Mouse (Mus musculus) heart, adult 2 months (tissue): ENCODE data around the gene Ubac2. TPM values are rescaled to one million over a fixed set of nuclear protein-coding genes. Genes with fewer than 3 reads are reported as not detected.
A peak's percentile ranks its signal among the peaks of the same experiment; 100 is the strongest.

Experiments used
- DNase-seq, 2 experiments: peaks; one replicate each; pipeline ENCODE4 v3.0.0; 2021
- H3K27ac ChIP-seq: fragments of 200-600 bp; 2 replicates; pipeline ENCODE4 v1.8.1; 2022
- H3K27me3 ChIP-seq: fragments of 200-500 bp; 2 replicates; pipeline ENCODE4 v1.6.1; 2012; ENCODE audit warnings: mild to moderate bottlenecking, low read length, inconsistent platforms, mixed read lengths; ENCODE audit not compliant: control insufficient read depth, insufficient read depth
- H3K36me3 ChIP-seq: fragments of 200-500 bp; 2 replicates; pipeline ENCODE4 v1.6.1; 2012; ENCODE audit warnings: low read length, inconsistent platforms; ENCODE audit not compliant: control insufficient read depth, insufficient read depth
- H3K4me1 ChIP-seq: fragments of 200-500 bp; 2 replicates; pipeline ENCODE4 v1.6.1; 2011; ENCODE audit warnings: low read length; ENCODE audit not compliant: control insufficient read depth, insufficient read depth
- H3K4me3 ChIP-seq: fragments of 200-600 bp; 2 replicates; pipeline ENCODE4 v1.8.1; 2022
- H3K79me2 ChIP-seq: fragments of 200-500 bp; replicated peaks from 2 replicates; pipeline ENCODE4 v1.6.1; 2012; ENCODE audit warnings: mild to moderate bottlenecking, inconsistent platforms, low read length, moderate library complexity, mixed read lengths; ENCODE audit not compliant: control insufficient read depth, insufficient read depth
- H3K9ac ChIP-seq: fragments of 200-500 bp; 2 replicates; pipeline ENCODE4 v1.6.1; 2012; ENCODE audit warnings: low read depth, mild to moderate bottlenecking, control low read depth, inconsistent platforms, low read length, mixed read lengths
- CTCF ChIP-seq: fragments of 200-600 bp; IDR thresholded peaks from 2 replicates; pipeline ENCODE4 v1.8.1; 2022; ENCODE audit warnings: antibody characterized with exemption, mild to moderate bottlenecking, moderate library complexity
- EP300 ChIP-seq: fragments of 200-500 bp; IDR thresholded peaks from 2 replicates; pipeline ENCODE4 v1.6.1; 2011; ENCODE audit warnings: low read depth, low read length, control low read depth; ENCODE audit not compliant: insufficient read depth
- POLR2A ChIP-seq: fragments of 200-500 bp; IDR thresholded peaks from 2 replicates; pipeline ENCODE4 v1.6.1; 2011; ENCODE audit warnings: mild to moderate bottlenecking, low read depth, low read length, control low read depth; ENCODE audit not compliant: insufficient read depth
- WGBS: fragments of 180-500 bp; shearing (Covaris S2); methylation state at CpG from one replicate; pipeline ENCODE4 v1.1.7; 2018; 5-methylcytosine and 5-hydroxymethylcytosine counted together
- intact Hi-C: fragments of 180-260 bp; cut with DNase I; formaldehyde crosslinking; loops from one replicate; pipeline ENCODE4 v1.15.1; 2025
- long read RNA-seq: library from polyadenylated mRNA; stranded (forward); transcript quantifications from one replicate; pipeline ENCODE4 v2.0.0, GENCODE M21; 2021
- polyA plus RNA-seq: library from polyadenylated mRNA; depleted of rRNA; stranded (reverse); fragments of >200 nt; gene quantifications from 2 replicates; pipeline ENCODE4 v1.2.3, GENCODE M21; 2012; rRNA removed
- total RNA-seq, 2 experiments: library from RNA; stranded (reverse); gene quantifications; 2 replicates each; pipeline ENCODE4 v1.2.3; 2021

Ubac2 gene
- total RNA-seq (10 to 100 TPM; 30.4 to 31.9 TPM), polyA plus RNA-seq (37.0 and 43.9 TPM in 2 replicates)
- long read RNA-seq, transcript Ubac2-201 (9 exons, 2,139 nt) = major isoform, 57 of 66 reads
- long read RNA-seq, partial matches to known transcripts = 1 of 66 reads
- long read RNA-seq, other reads (novel, unspliced or antisense) = 8 of 66 reads

DNA sequence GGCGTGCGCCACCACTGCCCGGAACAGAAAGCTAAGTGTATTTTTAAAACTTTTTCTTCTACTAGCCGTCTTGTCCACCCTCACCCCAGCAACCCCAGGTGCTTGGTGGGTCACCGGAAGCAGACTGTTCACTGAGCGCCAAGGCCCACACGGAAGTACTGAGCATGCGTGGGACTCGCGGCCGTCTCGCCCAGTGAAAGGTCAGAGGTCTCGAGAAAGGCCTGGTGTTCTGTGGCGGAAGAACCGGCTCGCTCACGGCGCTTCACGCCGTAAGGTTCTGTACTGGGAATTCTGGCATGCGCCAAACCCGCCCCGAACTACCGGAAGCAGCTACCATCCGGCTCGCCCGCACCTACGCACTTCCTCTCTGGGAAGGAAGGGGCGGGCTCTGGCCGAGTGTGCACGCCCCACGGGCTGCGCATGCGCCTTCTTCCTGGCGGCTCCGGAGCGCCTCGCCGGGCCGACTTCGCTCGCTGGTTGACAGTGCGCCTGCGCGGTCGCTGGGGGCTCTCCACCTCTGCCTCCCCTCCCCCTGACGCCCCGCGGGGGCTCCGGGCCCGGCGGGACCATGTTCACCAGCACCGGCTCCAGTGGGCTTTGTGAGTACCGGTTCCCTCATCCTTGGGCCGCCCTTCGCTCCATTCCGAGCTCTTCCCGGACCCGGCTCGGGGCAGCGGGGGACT is at the start of gene Ubac2:
Gene Ubac2 (plus strand): TSS at position 445 of the 683 bp plus-strand sequence.
- Histone ChIP-seq H3K27me3 (no peaks in the 10 kb centered on the region), H3K36me3 (no peaks in the 10 kb centered on the region), H3K4me3 (peak within 1 kb of the TSS; percentile 98), H3K4me1 (no peaks in the 10 kb centered on the region), H3K9ac (peak within 1 kb of the TSS; percentile 92), H3K27ac (peak within 1 kb of the TSS; percentile 96), H3K79me2 (peaks cover 4% of the 10 kb centered on the region)
- under 1% methylated on average over 61 of the region's 61 CpGs for WGBS
- TF ChIP-seq CTCF (peak; percentile 21; the same call in 1 of the 2 replicates), POLR2A (peak; percentile 90), EP300 (peak; percentile 92)
- DNase-seq = peak; percentile 99
- intact Hi-C loops = loop anchor here (5.0 kb wide), 2 partner anchors 81 to 229 kb away; partner anchors contain the start of genes Dock9 and Tm9sf2

DNA sequence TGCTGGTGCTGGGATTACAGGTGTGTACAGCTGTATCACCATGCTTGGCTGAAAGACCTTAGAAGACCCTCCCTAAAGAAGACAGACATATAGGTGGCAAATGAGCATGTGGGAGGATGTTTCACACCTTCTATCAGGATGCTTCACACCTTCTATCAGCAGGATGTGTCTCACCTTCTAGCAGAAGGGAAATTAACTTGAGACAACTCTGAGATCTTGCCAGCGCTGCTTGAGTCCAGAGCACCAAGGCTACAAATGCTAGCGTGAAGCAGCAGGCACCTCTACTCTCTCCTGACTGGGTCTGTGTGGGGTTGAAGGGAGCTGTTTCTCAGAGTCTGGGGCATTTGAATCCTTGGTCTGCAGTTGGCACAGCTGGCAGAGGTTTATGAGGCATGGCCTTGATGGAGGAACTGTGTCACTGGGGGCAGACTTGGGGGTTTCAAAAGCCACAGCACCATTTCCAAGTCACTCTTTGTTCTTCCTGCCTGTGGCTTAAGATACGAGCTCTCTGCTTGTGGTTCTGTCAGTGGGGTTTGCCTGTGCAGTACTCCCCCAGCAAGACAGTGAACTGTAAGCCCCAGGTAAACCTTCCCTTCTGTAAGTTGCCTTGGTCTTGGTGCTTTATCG is 48.5 kb upstream of the Ubac2 start:
- 86% methylated on average over 4 of the region's 4 CpGs for WGBS

DNA sequence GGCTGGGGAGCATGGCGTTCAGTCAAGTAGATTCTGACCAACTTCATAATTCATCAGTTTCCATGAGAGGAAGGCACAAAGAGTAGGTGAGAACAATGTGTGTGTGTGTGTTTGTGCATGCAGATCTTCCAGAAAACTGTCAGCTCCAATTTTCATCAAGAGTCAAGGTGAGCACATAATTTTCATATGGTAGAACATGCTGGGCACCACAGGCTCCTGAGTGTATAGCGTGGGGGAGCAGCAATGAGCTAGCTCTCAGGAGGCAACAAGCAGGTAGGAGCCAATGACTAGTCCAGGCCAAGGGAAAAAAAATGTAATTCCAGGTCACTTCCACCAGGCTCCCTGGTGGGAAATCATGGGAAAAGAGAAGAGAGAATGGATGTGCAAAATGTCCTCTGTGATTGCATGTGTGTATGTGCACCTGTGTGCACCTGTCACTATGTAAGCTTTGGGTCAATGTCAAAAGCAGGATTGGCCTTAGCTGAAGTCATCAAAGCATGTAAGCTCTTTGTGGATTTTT is 45.4 kb upstream of the Ubac2 start:
- H3K79me2 ChIP-seq = no peaks in the 10 kb centered on the region

More for the DNA sequence above, 48.5 kb upstream of the Ubac2 start:
- no peak for DNase-seq
- Histone ChIP-seq H3K36me3 (no peaks in the 10 kb centered on the region), H3K79me2 (no peaks in the 10 kb centered on the region), H3K27ac (no peak overlapping the region), H3K4me1 (peaks cover 7% of the 10 kb centered on the region), H3K27me3 (no peaks in the 10 kb centered on the region), H3K9ac (no peak overlapping the region), H3K4me3 (no peak overlapping the region)
- TF ChIP-seq POLR2A (no peak), CTCF (no peak), EP300 (no peak)
- intact Hi-C loops = no loop called here

DNA sequence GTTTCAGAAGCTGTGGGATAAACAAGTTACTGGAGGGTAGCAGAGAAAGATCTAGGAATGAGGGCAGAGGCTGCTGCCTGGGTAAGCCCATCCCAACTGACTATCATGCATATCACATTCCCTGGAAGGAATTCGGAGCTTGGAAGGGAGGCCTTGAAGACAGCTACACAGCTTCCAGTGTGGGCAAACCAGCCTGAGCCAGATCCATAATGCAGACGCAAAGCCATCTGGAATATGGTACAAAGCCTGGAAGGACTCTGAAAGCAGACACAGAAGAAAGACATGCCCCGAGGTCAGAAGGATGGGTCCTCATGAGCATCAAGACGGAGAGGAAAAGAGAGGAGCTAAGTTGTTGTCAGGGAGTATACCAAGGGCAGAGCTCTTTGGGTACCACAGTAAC is 40.3 kb upstream of the Ubac2 start:
- Histone ChIP-seq H3K9ac (no peak overlapping the region), H3K4me3 (no peak overlapping the region), H3K4me1 (no peaks in the 10 kb centered on the region), H3K79me2 (no peaks in the 10 kb centered on the region), H3K27me3 (peaks cover 1% of the 10 kb centered on the region; the same call in 1 of the 2 replicates), H3K36me3 (no peaks in the 10 kb centered on the region), H3K27ac (no peak overlapping the region)
- intact Hi-C loops = no loop called here
- no peak for TF ChIP-seq CTCF
- TF ChIP-seq POLR2A = no peak
- TF ChIP-seq EP300 = no peak
- no peak for DNase-seq
- WGBS = 79% methylated on average over 4 of the region's 4 CpGs

More for the DNA sequence above, 45.4 kb upstream of the Ubac2 start:
- Histone ChIP-seq H3K4me3 (no peak overlapping the region), H3K4me1 (no peaks in the 10 kb centered on the region), H3K27me3 (no peaks in the 10 kb centered on the region), H3K9ac (no peak overlapping the region), H3K27ac (no peak overlapping the region), H3K36me3 (no peaks in the 10 kb centered on the region)
- WGBS = 88% methylated on average over 2 of the region's 2 CpGs
- no peak for TF ChIP-seq CTCF
- intact Hi-C loops = no loop called here
- DNase-seq = no peak

DNA sequence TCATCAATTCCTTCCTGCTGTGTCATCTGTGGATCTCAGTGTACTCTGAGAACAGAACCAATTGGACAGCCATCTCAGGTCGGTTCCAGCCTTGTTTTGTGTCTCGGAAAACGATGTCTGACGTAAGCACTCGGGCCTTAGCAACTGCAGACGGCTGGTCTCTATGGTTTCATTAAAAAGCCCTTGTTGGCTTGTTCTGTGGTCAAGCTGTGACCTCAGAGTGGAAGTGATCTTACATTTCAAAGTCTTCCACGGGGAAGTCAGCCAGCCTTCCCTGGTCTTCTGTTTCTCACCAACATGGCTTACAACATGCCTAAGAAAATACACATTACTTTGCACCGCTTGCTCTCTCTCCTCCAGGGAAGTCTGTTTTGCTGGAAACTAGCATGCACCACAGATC is 38.2 kb upstream of the Ubac2 start:
- H3K4me1 ChIP-seq = no peaks in the 10 kb centered on the region
- H3K9ac ChIP-seq = no peak overlapping the region
- TF ChIP-seq CTCF (no peak), EP300 (no peak), POLR2A (no peak)
- intact Hi-C loops = no loop called here
- WGBS = 83% methylated on average over 8 of the region's 8 CpGs
- no peaks in the 10 kb centered on the region for H3K79me2 ChIP-seq
- no peak overlapping the region for H3K4me3 ChIP-seq
- peaks cover 1% of the 10 kb centered on the region; the same call in 1 of the 2 replicates for H3K27me3 ChIP-seq
- no peak overlapping the region for H3K27ac ChIP-seq
- H3K36me3 ChIP-seq = no peaks in the 10 kb centered on the region
- DNase-seq = no peak

DNA sequence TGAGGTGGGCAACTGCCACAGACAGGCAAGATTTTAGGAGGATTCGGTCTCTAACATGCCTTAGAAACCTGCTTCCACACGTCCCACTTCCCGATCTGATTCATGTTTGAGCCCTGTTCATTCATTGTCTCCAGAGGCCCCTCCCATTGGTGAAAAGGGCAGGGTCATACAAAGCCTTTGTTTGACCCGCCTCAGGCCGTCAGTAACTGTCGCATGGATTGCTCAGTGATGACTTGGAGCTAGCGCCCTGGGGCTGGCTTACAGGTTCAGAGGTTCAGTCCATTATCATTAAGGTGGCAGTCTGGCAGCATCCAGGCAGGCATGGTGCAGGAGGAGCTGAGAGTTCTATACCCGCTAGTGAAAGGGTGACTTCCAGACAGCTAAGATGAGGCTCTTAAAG is 33.9 kb upstream of the Ubac2 start:
- TF ChIP-seq POLR2A (no peak), CTCF (no peak), EP300 (no peak)
- no peak for DNase-seq
- no peak overlapping the region for H3K9ac ChIP-seq
- H3K27ac ChIP-seq = no peak overlapping the region
- no peaks in the 10 kb centered on the region for H3K4me1 ChIP-seq
- H3K36me3 ChIP-seq = no peaks in the 10 kb centered on the region
- no peaks in the 10 kb centered on the region for H3K79me2 ChIP-seq
- WGBS = 65% methylated on average over 8 of the region's 8 CpGs
- intact Hi-C loops = no loop called here
- H3K4me3 ChIP-seq = no peak overlapping the region
- peaks cover 1% of the 10 kb centered on the region; the same call in 1 of the 2 replicates for H3K27me3 ChIP-seq
